Mouse (Mus musculus) gastrocnemius, postnatal 14 days (tissue): ENCODE measurements at regions not wholly inside any gene's neighbourhood (a gene's known extent, or its start where the extent isn't known, plus 50 kb on each side); places are given as distances from the start of the nearest gene placed in this dataset.

Source experiments
- DNase-seq: peaks from one replicate; pipeline ENCODE4 v3.0.0; 2021; ENCODE audit warnings: mixed read lengths
- intact Hi-C: fragments of 180-260 bp; cut with DNase I; formaldehyde crosslinking; loops from one replicate; pipeline ENCODE4 v1.15.1; 2025; ENCODE audit warnings: low total_unique reads

DNA sequence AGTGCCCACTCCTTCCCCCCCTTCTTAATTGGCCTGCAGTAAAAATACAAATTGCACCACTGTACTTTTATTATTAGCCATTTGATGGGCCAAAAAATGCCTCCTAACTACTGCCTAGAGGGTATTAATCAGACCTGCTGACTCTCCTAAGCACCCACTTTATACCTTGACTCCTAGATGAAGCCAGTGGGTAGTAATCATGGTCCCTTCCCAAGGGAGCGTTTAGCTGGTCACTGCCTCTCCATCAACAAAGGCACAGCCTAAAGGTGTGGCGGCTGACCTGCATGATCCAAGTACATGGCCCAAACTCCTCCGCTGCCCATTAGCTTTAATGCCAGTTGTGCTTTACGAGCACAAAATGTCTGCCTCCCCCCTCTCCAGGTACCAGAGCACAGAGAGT is 296.9 kb upstream of the Noct start:
- intact Hi-C loops: no loop called here
- no peak for DNase-seq

DNA sequence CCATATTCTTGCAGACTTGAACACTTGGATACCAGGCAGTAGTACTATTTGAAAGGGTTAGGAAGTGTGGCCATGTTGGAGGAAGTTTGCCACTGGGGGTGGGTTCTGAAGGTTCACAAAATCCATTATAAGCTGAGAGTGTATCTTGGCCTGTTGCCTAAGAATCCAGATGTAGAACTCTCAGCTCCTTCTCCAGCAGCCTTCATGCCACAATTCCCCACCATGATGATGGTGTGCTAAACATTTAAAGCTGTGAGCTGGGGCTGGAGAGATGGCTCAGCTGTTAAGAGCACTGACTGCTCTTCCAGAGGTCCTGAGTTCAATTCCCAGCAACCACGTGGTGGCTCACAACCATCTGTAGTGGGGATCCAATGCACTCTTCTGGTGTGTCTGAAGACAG is 295.2 kb upstream of the Noct start:
- DNase-seq: no peak
- intact Hi-C loops: no loop called here

DNA sequence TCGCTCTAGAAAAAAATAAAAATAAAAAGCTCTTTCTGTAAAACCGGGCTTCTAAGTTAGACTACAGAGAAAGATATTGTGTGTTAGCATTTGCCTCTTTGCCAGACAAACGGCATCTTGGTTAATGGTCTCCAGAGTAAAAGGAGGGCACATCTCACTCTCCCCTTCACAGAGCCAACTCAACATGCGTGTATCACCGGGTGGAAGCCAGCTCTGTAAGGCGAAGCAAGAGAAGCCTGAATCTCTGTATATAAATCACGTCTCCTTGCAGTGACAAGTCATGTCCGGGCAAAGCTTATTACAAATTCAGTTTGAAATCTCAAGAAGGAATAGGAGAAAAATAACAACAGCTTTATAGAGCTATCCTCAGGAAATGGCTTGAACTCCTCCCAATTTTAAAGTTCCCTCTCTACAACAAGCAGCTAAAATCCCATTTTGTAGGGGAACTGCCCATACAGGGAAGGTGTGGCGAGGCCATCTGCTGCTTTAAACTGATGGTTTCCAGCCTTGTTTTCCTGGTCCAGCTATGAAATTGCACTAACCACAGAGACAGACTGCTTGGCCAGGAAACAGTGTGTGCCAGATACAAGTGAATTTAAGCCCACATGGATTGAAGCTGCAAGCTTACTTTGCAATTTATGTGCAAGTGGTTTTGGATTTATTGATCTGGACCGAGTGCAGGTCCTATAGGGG is 291.7 kb upstream of the Noct start:
- intact Hi-C loops: no loop called here
- DNase-seq: no peak

DNA sequence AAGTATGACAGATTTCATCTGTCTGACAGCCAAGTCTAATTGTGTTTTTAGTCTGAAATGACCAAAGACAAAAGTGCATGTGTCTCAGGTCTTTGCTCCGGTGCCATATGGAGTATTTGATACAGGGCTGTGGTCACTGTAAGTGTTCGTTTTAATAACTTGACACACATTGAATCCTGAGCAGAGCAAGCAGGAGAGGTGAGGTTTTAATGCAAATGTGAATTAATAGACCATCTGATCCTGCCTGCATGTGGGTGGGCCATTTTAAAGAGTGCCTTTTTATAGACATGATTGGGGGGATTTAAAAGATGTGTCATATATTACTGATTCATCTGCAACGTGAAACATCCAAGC is 291.2 kb upstream of the Noct start:
- intact Hi-C loops: no loop called here
- DNase-seq: no peak

DNA sequence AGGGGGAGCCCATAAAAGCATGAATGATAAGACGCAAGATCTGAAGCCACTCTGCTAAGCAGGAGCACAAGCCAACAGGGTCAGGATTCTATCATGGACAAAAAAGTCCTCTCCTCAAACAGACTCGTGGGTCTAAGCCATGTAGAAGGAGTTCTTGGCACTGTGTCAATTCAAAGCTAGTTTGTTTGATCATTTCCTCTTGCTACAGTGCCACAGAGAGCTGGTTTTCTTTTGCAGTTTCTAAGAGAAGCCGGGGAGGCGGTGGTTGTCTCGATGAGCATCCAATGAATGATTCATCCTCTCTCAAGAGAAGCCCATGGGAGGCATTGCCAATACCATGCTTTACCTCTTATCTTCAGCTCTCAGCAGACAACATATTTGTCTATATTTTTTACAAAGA is 284.6 kb upstream of the Noct start:
- intact Hi-C loops: no loop called here
- no peak for DNase-seq

DNA sequence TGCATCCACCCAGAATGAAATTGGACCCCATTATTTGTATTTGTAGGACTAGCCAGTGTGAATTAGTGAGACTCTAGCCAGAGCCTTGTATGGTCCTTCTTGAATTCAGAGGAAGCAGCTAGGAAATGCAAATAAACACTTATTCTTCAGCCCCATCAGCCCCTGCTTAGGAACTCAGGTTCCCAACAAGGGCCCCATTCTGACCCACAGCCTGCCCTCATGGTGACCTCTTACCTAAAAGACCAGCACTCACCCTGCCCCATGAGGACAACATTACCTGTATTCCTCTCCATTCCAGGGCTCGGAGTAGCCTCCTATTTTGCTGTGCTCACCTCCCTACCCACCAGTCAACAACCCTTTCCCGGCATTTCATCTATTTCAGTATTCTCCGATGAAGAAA is 283.6 kb upstream of the Noct start:
- intact Hi-C loops: no loop called here
- no peak for DNase-seq

DNA sequence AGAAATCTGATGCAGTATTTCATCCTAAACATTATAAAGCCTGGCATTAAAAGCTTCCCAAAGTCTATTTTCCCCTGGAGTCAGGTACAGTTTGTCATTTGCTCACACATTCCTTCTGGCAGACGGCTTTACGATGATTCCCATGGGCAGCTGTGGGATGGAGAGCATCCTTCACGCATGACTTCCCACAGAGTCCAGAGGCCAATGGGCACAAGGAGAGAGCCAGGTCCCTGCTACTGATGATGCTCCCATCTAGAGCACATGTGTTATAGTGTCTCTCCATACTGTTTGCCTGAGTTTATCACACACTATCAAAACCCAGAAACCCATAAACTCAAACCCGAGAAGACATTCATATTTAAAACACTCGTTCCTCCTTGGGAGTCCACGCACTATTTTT is 270.8 kb upstream of the Noct start:
- DNase-seq: no peak
- intact Hi-C loops: no loop called here

DNA sequence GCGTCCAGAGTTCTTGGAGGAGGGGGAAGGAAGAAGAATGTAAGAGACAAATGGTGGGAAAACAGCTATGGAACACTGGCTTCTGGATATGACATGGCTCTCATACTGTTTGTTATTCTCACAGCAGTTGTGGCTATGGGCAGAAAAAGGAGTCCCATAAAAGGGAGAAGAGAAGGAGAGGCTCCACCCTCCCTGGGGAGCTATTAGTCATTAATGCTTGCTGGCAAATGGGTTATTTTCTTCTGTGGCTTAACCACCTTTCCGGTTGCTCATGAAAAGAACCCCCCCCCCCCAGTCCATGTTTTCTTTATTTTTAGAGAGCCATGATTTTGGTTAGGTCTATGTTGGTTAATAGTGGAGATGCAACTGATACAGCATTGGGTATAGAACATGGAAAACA is 253.9 kb upstream of the Noct start:
- no peak for DNase-seq
- intact Hi-C loops: no loop called here

DNA sequence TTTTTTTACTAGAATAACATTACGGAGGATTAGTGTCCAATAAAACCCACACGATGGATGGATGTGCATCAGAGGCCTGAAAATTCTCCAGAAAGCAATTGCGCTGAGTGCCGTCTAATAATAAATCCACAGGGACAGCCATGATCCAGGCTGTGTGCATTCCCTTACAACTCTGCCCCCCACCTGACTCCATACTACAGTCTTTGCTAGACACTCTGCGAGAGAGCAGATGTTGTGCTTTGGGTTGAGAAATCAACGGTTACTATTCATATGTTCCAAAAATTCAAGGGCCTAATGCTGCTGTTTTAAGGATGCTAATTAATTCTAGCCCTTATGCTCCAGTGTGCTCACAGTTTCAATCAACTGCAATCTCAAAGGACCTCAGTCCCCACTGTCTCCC is 251.2 kb upstream of the Noct start:
- intact Hi-C loops: no loop called here
- DNase-seq: no peak

DNA sequence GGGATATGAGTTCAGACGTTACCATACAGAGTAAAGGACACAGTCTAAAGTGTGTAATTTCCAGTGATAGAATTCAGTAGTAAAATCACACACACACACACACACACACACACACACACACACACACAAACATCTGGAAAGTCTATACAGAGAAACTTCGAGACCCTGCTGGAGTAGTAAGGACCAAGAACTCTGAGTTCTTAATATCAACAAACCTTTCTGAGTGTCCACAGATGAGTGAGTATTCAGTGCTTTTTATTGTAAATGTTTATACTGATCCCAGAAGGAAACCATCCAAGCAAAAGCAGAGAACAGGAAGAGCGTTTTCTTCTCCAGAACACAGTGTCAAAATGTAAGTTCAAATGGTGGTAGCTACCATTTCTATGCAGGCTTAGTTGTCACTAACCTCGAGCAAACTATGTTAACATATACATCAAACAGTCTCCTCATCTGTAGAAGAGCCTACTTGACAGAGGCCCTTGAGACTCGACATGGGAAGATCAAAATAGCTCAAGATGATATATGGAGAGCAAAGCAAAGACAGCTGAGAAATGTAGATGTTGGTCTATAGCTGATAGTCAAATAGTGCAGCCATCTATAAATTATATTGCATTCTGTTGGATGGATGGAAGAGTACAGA is 248.0 kb upstream of the Noct start:
- intact Hi-C loops: no loop called here

DNA sequence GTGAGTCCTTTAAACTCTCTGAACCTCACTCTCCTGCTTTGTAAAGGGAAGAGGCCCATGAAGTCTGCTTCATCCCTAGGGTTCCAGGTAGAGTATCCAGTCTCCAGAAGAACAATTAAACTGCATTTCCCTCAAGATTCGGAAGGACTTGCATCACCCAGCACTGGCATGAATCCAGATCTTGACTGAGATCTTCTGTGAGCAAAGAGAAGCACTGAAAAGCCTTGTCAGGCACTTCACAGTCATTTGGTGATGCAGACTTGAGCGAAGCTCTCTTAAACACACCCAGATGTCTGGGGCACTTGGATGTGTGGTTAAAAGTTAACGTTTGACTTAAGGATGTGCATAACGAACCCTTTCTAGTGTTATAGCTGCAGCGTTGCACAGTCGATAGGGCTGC is 247.4 kb upstream of the Noct start:
- intact Hi-C loops: no loop called here

More for the DNA sequence above, 248.0 kb upstream of the Noct start:
- DNase-seq: no peak

DNA sequence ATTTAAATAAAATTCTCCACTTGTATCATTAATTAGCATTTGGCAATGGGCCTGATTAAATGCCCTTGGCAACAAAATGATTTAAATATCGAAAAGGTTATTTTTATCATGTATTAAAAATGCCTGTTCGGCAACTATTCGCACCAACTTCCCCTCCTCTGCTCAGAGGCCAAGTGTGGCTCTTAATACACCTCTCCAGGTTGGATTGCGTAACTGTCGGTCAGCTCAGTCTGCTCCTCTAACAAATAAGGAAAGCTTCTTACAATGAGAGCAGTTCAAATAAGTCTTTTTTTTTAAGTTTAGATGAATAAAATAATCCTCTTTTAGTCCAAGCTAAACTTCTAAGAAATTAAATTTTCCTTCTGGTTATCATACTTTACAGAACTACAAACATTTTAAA is 245.6 kb upstream of the Noct start:
- DNase-seq: no peak
- intact Hi-C loops: no loop called here

More for the DNA sequence above, 247.4 kb upstream of the Noct start:
- DNase-seq: no peak

DNA sequence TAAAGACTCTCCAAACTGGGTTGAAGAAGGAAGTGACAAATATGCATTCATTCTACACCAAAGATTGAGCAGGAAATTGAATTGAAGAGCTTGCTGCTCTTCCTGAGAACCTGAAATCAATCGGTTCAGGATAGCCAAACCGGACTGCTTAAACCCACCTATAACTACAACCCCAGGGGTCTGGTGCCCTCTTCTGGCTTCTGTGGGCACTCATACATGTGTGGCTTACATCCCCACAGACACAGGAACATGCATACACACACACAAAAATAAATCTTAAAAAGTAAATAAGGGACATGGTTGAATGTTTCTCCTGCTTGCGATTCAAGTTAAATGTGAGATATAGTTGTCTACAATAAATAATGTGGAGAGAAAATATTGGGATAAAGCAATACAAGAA is 244.7 kb upstream of the Noct start:
- intact Hi-C loops: no loop called here
- no peak for DNase-seq

DNA sequence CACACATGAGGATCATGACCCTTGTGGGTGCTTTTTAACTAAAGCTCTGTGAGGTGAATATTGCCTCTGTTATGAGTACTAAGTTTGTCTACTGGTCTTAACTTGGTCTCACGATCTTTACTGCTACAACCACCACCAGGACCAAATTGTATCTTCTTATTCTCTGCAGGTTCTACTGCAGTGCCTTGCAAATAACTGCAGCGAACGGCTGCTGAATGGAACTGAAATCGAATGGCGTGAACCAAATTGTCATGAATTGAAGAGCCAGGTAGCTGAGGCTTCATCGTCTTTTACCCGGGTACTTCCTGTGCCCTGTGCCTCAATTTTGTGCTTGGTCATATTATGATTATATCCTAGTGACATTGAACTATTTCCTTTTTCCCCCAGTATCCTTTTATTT is 242.5 kb upstream of the Noct start:
- intact Hi-C loops: no loop called here
- DNase-seq: no peak

DNA sequence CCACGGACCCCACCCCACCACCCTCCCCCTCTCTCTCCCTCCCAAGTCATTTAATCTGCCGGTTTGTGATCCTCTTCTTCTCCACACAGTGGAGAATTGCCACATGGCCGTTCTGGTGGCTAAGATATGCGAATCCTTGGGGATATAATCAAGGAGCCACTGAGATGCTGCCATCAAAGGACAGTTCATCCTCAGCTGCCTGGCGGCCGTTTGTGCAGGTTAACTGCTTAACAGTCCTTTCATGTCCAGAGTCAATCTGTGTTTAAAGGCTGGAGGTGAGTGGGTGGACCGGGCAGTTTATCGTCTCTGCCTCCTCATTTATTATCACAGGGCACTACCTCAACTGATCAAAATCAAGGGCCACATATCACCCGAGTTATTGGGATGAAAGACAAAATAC is 241.6 kb upstream of the Noct start:
- intact Hi-C loops: no loop called here
- DNase-seq: no peak

DNA sequence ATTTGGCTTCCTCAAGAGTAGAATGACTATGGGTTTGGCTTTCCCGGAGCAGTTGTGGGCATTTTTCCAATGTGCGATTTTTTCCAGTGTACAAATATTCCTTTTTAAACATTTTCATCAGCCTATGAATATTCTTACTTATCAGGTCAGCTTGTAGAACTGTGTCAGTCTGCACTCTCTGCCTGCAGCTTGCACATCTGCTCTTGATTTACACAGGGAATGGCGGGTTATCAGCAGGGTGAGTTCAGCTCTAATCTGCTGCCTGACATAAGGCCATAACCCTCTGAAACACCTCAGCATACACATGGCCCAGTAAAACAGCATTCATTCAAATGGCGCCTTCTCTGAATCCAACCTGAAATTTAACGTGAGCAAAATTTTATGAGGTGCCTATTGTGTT is 241.1 kb upstream of the Noct start:
- intact Hi-C loops: no loop called here
- DNase-seq: peak; percentile 10

DNA sequence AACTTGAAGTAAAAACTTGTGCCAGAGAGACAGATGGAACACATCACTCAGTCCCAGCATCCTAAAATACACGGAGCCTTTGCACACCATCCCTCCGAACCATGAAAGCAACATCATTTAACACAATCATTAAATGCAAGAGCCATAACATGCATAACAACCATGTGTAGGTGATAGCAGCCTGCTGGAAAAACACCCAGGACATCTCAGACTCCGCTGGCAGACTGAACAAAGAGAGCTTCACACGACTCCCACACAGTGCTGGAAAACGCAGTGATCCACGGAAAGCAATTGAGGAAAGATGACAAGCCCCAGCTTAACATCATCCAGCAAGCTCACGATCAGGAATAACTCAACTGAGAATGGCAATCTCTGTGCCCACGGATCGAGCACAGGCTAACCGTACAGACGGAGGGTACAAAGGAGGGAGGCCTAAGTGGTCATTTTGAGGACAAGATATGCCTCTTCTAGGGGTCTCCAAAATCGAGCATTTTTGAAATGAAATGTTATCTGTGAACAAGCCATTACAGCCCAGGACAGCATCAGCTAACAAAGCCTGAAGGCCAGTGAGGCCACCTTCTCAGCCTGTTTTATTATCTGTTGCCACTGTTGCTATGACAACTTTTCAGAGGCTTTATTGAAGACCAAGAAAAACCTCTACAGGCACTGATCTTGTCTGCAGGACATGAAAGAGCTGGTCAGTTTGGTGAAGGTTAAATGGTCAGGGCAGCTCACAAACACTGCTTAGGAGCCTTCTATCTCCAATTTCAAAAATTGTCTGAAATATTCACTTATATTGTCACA is 240.1 kb upstream of the Noct start:
- DNase-seq: no peak
- intact Hi-C loops: no loop called here

DNA sequence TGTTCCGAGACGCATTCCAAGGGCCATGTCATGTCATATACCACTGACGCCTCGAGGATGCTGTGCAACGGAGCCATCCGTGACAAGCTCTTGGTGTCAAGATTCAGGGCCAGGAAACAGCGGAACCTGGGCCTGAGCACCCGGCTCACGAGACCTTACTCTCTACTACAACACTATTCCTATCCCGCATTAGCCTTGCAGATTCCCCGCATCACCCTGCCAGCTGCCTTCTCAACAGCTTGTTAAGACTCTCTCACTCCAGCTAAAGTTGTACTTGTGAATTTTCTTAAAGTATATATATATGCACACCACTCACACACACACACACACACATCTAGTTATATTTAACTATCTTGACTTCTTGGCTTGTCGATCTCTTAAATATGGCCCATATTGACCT is 236.4 kb upstream of the Noct start:
- intact Hi-C loops: no loop called here
- DNase-seq: no peak

DNA sequence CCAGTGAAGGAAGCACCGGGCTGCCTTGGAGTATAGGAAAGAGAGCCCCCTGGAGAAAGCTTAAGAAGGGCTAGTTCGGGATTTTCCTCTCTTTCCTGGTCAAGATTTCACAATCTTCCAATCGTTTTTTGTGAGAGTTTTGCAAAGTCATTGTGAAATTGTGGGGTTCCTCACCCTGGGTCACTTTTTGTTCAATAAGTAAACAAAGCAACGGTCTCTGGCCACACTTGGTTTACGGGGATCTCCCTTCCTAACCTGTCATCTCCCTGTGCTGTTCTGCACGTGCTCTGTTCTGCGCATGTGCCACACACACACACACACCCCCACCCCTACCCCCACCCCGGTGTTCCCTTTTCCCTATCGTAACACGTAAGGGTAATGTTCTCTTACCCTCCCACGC is 233.4 kb upstream of the Noct start:
- intact Hi-C loops: no loop called here
- DNase-seq: no peak

DNA sequence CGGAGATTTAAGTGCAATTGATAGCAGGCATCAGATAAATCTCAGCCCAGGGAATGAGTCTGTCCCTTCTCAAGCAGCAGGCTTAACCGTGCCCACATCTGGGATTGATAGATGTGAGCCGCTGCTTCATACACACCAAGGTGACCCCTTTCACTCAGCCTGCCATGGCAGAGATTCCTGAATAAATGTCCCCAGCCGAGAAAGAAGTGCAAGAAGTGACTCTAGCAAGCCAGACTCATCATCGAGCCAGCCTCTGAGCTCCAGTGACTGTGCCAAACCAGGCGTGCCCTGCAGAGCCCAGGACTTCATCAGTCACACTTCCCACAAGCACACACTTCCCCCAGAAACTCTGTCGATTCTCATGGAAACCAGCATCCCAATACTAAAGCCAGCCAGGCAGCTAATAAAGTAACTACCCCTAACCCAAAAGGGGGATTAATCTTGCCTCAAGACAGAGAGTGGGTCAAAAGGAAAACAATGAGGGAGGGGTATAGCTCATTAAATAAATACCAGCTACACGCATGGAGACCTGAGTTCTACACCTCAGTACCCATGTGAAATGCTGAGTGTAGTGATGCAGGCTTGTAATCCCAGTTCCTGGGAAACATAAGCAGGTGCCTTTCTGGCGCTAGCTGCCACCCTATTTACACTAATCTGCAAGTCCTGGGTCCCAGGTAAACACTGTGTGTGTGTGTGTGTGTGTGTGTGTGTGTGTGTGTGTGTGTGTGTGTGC is 231.5 kb upstream of the Noct start:
- intact Hi-C loops: no loop called here
- DNase-seq: no peak
